Mouse (Mus musculus) myocyte (in vitro differentiated cells): ENCODE results near the gene Rp2.

ENCODE experiments used
- CEBPB ChIP-seq: IDR thresholded peaks from 2 replicates; pipeline ENCODE4 v1.6.1; 2011; ENCODE audit warnings: mild to moderate bottlenecking, moderate library complexity; ENCODE audit not compliant: poor library complexity, insufficient read depth, severe bottlenecking
- E2F4 ChIP-seq: IDR thresholded peaks from one replicate; pipeline ENCODE4 v1.6.1; 2011; ENCODE audit warnings: mild to moderate bottlenecking, control low read depth, moderate library complexity; ENCODE audit not compliant: insufficient read depth
- MAX ChIP-seq: IDR thresholded peaks from one replicate; pipeline ENCODE4 v1.6.1; 2011; ENCODE audit warnings: low read depth, mild to moderate bottlenecking, control low read depth
- MYOD1 ChIP-seq, 3 experiments: IDR thresholded peaks; one replicate each; pipeline ENCODE4 v1.6.1; 2011; ENCODE audit warnings: control low read depth in 2 of 3, low read depth in 2 of 3, mild to moderate bottlenecking in 2 of 3, moderate library complexity in 1 of 3; ENCODE audit not compliant: insufficient read length in 2 of 3, control insufficient read depth in 1 of 3
- MYOG ChIP-seq, 3 experiments: IDR thresholded peaks; one replicate each; pipeline ENCODE4 v1.6.1; 2011; ENCODE audit warnings: control low read depth in 2 of 3, low read depth in 2 of 3, mild to moderate bottlenecking in 2 of 3; ENCODE audit not compliant: insufficient read length in 2 of 3, control insufficient read depth in 1 of 3, insufficient read depth in 1 of 3
- POLR2A ChIP-seq: IDR thresholded peaks from one replicate; pipeline ENCODE4 v1.6.1; 2011; ENCODE audit warnings: low read depth, mild to moderate bottlenecking, control low read depth, moderate library complexity; ENCODE audit not compliant: insufficient read length
- POLR2AphosphoS2 ChIP-seq: IDR thresholded peaks from one replicate; pipeline ENCODE4 v1.6.1; 2011; ENCODE audit warnings: low read depth, control low read depth; ENCODE audit not compliant: insufficient read length
- REST ChIP-seq: IDR thresholded peaks from one replicate; pipeline ENCODE4 v1.6.1; 2011; ENCODE audit warnings: mild to moderate bottlenecking, control low read depth, moderate library complexity; ENCODE audit not compliant: insufficient read depth, insufficient read length
- TCF12 ChIP-seq: IDR thresholded peaks from one replicate; pipeline ENCODE4 v1.6.1; 2011; ENCODE audit warnings: mild to moderate bottlenecking, control low read depth; ENCODE audit not compliant: poor library complexity, insufficient read depth, severe bottlenecking
- TCF3 ChIP-seq: IDR thresholded peaks from one replicate; pipeline ENCODE4 v1.6.1; 2011; ENCODE audit warnings: low read depth, control low read depth; ENCODE audit not compliant: insufficient read length
- USF1 ChIP-seq: IDR thresholded peaks from one replicate; pipeline ENCODE4 v1.6.1; 2011; ENCODE audit warnings: low read depth, mild to moderate bottlenecking, control low read depth, moderate library complexity

- TF ChIP-seq POLR2A (peak; percentile 98), TCF12 (no peak), E2F4 (no peak), CEBPB (no peak), MYOG (IDR thresholded peaks at IDR 0.05; ENCODE audit: control insufficient read depth in 1 of 3, insufficient read depth in 1 of 3, insufficient read length in 2 of 3, low read depth in 2 of 3) (peak in 2 of 3 experiments; percentile 1 to 7), USF1 (no peak), POLR2AphosphoS2 (peak; percentile 94), MAX (no peak), TCF3 (no peak), MYOD1 (IDR thresholded peaks at IDR 0.05; ENCODE audit: control insufficient read depth in 1 of 3, insufficient read length in 2 of 3, low read depth in 2 of 3) (peak in 1 of 3 experiments; percentile 32), REST (no peak)
Observed at GRCm38 (mm10) chrX:20425140-20425838, 61.0 kb downstream of the Rp2 start, which contains the start of gene Jade3.
